8 mouse cellular contexts compared by ENCODE assay signal in the genomic region with DNA sequence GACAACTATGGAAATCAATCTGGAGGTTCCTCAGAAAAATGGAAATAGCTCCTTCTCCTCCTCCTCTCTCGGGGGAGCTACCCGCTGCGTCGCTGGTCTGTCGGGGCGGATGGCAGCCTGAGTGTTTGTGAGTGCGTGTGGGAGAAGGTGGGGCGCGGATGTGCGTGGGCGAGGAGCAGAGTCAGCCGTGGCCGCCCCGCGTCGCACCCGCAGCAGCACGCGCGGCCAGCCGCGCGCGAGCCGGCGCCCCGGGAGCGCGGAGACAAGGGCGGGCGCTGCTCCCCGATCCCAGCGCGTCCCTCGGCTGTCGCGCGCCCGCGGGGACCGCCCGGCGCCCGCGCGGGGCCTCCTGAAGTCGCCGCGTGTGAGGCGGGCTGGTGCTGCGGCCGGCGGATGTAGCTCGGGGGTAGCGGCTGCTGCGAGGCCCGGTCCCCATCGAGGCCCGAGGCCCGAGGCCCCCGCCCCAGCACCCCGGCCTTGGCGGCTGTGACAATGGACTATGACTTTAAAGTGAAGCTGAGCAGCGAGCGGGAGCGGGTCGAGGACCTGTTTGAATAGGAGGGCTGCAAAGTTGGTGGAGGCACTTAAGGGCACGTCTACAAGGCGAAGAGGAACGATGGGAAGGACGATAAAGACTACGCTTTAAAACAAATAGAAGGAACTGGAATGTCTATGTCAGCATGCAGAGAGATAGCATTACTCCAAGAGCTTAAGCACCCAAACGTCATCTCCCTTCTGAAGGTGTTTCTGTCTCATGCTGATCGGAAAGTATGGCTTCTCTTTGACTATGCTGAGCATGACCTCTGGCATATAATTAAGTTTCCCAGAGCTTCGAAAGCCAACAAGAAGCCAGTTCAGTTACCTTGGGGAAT. TPM values are rescaled to one million over a fixed set of nuclear protein-coding genes. Genes with fewer than 3 reads are reported as not detected.
DNase-seq lines count a peak whose midpoint lies in the region; ATAC-seq and TF ChIP-seq lines count a peak whose summit lies in the region.

No protein-coding gene starts in this region.

- peaks cover 1% of the 10 kb centered on the region for H3K27me3 ChIP-seq in kidney, adult 2 months (replicated peaks; ENCODE audit: control insufficient read depth, insufficient read depth, low read length)
- H3K27me3 ChIP-seq in midbrain, embryonic 13.5 days: peaks cover 7% of the 10 kb centered on the region; the same call in 1 of the 2 replicates

- H3K9me3 ChIP-seq in midbrain, embryonic 13.5 days: no peaks in the 10 kb centered on the region

- H3K36me3 ChIP-seq in kidney, adult 2 months (ENCODE audit: control insufficient read depth, insufficient read depth, low read length): no peaks in the 10 kb centered on the region
- H3K36me3 ChIP-seq in midbrain, embryonic 13.5 days: no peaks in the 10 kb centered on the region

- WGBS in kidney, adult 2 months: 4% methylated on average over 74 of the region's 75 CpGs
- WGBS in midbrain, embryonic 13.5 days: 6% methylated on average over 51 of the region's 75 CpGs

- no peak for TF ChIP-seq CTCF in kidney, adult 2 months (conservative IDR thresholded peaks at IDR 0.05; ENCODE audit: insufficient read depth, insufficient read length, low read depth, low read length)

- no peaks in the 10 kb centered on the region for H3K4me1 ChIP-seq in kidney, adult 2 months (ENCODE audit: control insufficient read depth, insufficient read depth, low read length)
- H3K4me1 ChIP-seq in midbrain, embryonic 13.5 days (replicated peaks): no peaks in the 10 kb centered on the region

- peak overlapping the region; percentile 11; the same call in 1 of the 2 replicates for H3K4me3 ChIP-seq in kidney, adult 2 months (ENCODE audit: insufficient read depth, low read depth, low read length)
- peak overlapping the region; percentile 48 for H3K4me3 ChIP-seq in midbrain, embryonic 13.5 days (replicated peaks)

- peak overlapping the region; percentile 84 for H3K4me2 ChIP-seq in midbrain, embryonic 13.5 days (replicated peaks)

- no peak overlapping the region for H3K27ac ChIP-seq in kidney, adult 2 months (ENCODE audit: insufficient read depth, low read depth, low read length)
- H3K27ac ChIP-seq in midbrain, embryonic 13.5 days: no peak overlapping the region

- TF ChIP-seq POLR2A in kidney, adult 2 months (IDR thresholded peaks at IDR 0.05; ENCODE audit: low read depth, low read length): no peak

- ATAC-seq in common myeloid progenitor, adult 5-6 weeks (replicated peaks; ENCODE audit: low read depth, poor library complexity, severe bottlenecking): peak; percentile 60; the same call in 1 of the 2 replicates
- peak; percentile 59 for ATAC-seq in granulocyte monocyte progenitor cell, adult 5-6 weeks (replicated peaks; ENCODE audit: poor library complexity, severe bottlenecking)
- peak; percentile 93 for ATAC-seq in midbrain, embryonic 13.5 days

- DNase-seq in kidney, adult 2 months: no peak
- DNase-seq in kidney, postnatal 25 days: no peak
- DNase-seq in left cerebral cortex, adult 18-20 months (ENCODE audit: low spot score in 2 of 2): peak; percentile 62 to 74
- no peak for DNase-seq in urinary bladder, postnatal 25 days (ENCODE audit: low spot score)
- DNase-seq in gastrocnemius, postnatal 4 days (ENCODE audit: low spot score in 2 of 2): no peak

- peak overlapping the region; percentile 69 for H3K9ac ChIP-seq in midbrain, embryonic 13.5 days (replicated peaks)

RNA-seq across cellular contexts. Expression of a gene that starts 3.2 kb away (rescaled TPM):
- not detected in 2 replicates for polyA plus RNA-seq in kidney, adult 2 months (2012; rRNA removed)
- total RNA-seq in common myeloid progenitor, adult 5-6 weeks (2017): not detected in 2 replicates
- not detected in 2 replicates for total RNA-seq in granulocyte monocyte progenitor cell, adult 5-6 weeks (2014; fragmentation: Nextera tagmentation)
- not detected in 2 replicates for total RNA-seq in granulocyte monocyte progenitor cell, adult 5-6 weeks (2017)
- total RNA-seq in left cerebral cortex, adult 18-20 months (2021): not detected
- not detected in 2 replicates for polyA plus RNA-seq in midbrain, embryonic 13.5 days (2015; fragmentation: Nextera tagmentation; extraction: Ambion mirVana)
- total RNA-seq in gastrocnemius, postnatal 4 days (2021): not detected

RNA-seq across cellular contexts. Expression of a gene that starts 52.3 kb away (rescaled TPM):
- not detected in 2 replicates for polyA plus RNA-seq in kidney, adult 2 months (2012; rRNA removed)
- total RNA-seq in common myeloid progenitor, adult 5-6 weeks (2017): not detected in 2 replicates
- total RNA-seq in granulocyte monocyte progenitor cell, adult 5-6 weeks (2014; fragmentation: Nextera tagmentation): not detected in 2 replicates
- not detected in 2 replicates for total RNA-seq in granulocyte monocyte progenitor cell, adult 5-6 weeks (2017)
- total RNA-seq in left cerebral cortex, adult 18-20 months (2021): not detected
- polyA plus RNA-seq in midbrain, embryonic 13.5 days (2015; fragmentation: Nextera tagmentation; extraction: Ambion mirVana): not detected in 2 replicates
- total RNA-seq in gastrocnemius, postnatal 4 days (2021): not detected

Comparison
In these comparisons a context has a peak if more than half of its experiments do, and no peak if none do; other contexts are left out.
1. DNase-seq: peak in left cerebral cortex, adult 18-20 months (2 of 2); none in kidney, adult 2 months (single experiment), kidney, postnatal 25 days (0 of 2), urinary bladder, postnatal 25 days (single experiment) and gastrocnemius, postnatal 4 days (0 of 2).
2. Peak in every context shown above with its lines, with median percentiles within 50 percentile points of each other: ATAC-seq.